Mouse (Mus musculus) embryonic facial prominence, embryonic 14.5 days (tissue): Measurements from ENCODE around the gene Tmtc2. TPM values are rescaled to one million over a fixed set of nuclear protein-coding genes. Genes with fewer than 3 reads are reported as not detected.

Experiments
- ATAC-seq: fragments of 200-750 bp; cut with Nextera tagmentation; 2 replicates; pipeline ENCODE4 v1.8.0; 2017; ENCODE audit warnings: low read depth, moderate number of reproducible peaks, moderate TSS enrichment
- DNase-seq: peaks from one replicate; pipeline ENCODE4 v3.0.0-alpha.2; 2015; ENCODE audit warnings: low spot score
- H3K27ac ChIP-seq: fragments of 300-500 bp; sonication (generic); replicated peaks from 2 replicates; pipeline ENCODE4 v1.5.1; 2014; ENCODE audit warnings: low read depth, mild to moderate bottlenecking, low read length, moderate library complexity
- H3K27me3 ChIP-seq: fragments of 300-500 bp; sonication (generic); replicated peaks from 2 replicates; pipeline ENCODE4 v1.6.1; 2014; ENCODE audit warnings: low read length; ENCODE audit not compliant: control insufficient read depth, insufficient read depth
- H3K36me3 ChIP-seq: fragments of 300-500 bp; sonication (generic); 2 replicates; pipeline ENCODE4 v1.6.1; 2014; ENCODE audit warnings: low read length, mixed read lengths; ENCODE audit not compliant: control insufficient read depth, insufficient read depth
- H3K4me1 ChIP-seq: fragments of 300-500 bp; sonication (generic); 2 replicates; pipeline ENCODE4 v1.6.1; 2014; ENCODE audit warnings: antibody characterized with exemption, low read length; ENCODE audit not compliant: control insufficient read depth, insufficient read depth
- H3K4me2 ChIP-seq: fragments of 300-500 bp; sonication (generic); 2 replicates; pipeline ENCODE4 v1.6.1; 2014; ENCODE audit warnings: low read depth, mild to moderate bottlenecking, low read length, moderate library complexity, mixed read lengths
- H3K4me3 ChIP-seq: fragments of 300-500 bp; sonication (generic); 2 replicates; pipeline ENCODE4 v1.5.1; 2014; ENCODE audit warnings: low read depth, mild to moderate bottlenecking, low read length
- H3K9ac ChIP-seq: fragments of 300-500 bp; sonication (generic); 2 replicates; pipeline ENCODE4 v1.6.1; 2014; ENCODE audit warnings: low read depth, mild to moderate bottlenecking, low read length, moderate library complexity, mixed read lengths
- H3K9me3 ChIP-seq: fragments of 300-500 bp; sonication (generic); 2 replicates; pipeline ENCODE4 v1.6.1; 2016; ENCODE audit warnings: low read length; ENCODE audit not compliant: control insufficient read depth
- WGBS: fragments of 180-500 bp; shearing (Covaris S2); extraction: QIAGEN DNeasy Blood & Tissue Kit; methylation state at CpG from one replicate; pipeline ENCODE4 v1.1.7; 2014; 5-methylcytosine and 5-hydroxymethylcytosine counted together
- polyA plus RNA-seq: library from polyadenylated mRNA; unstranded; fragments of >200 nt; fragmentation: Nextera tagmentation; extraction: Ambion mirVana; gene quantifications from 2 replicates; pipeline ENCODE4 v1.2.1, GENCODE M21; 2014

Gene Tmtc2
- polyA plus RNA-seq, 1 experiment from 2014 or later, result 9.4 TPM

DNA sequence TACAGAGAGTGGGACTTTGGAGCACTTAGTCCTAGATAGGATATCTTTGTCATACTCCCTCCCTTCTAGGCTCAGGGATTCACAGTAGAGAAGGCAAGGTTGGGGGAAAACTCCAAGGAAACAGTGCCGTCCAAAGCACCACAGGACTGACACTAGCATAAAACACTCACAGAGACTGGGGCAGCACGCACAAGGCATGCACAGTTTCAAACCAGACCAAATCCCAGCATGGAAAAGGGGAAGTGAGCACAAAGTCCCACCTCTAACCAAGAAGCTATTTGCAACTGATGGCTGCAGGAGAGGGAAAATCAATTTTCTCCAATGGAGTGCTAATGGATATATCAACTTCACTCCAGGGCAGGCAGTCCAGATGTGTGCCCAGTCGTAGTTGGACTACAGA lies 276.7 kb downstream of the Tmtc2 start:
- Histone ChIP-seq H3K36me3 (peaks cover 18% of the 10 kb centered on the region; the same call in 1 of the 2 replicates), H3K27ac (no peak overlapping the region), H3K4me1 (no peaks in the 10 kb centered on the region), H3K4me3 (no peak overlapping the region), H3K4me2 (no peak overlapping the region), H3K27me3 (no peaks in the 10 kb centered on the region), H3K9ac (no peak overlapping the region), H3K9me3 (no peaks in the 10 kb centered on the region)
- DNase-seq (no peak), ATAC-seq (no peak)
- 71% methylated on average over 3 of the region's 3 CpGs for WGBS

DNA sequence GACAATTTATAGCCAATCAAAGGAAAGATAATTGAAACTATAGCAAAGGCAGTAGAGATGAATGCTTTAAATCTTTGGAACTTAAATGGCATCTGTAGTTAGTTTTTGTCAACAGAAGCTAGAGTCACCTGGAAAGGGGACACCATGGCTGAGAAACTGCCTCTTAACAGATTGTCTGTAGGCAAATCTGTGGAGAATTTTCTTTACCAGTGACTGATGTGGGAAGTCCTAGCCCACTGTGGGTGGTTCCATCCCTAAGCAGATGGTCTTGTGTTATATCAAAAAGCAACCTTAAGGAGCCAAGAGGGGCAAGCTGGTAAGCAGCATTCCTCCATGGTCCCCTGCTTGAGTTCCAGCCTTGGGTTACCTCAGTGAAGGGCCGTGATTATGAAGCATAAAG lies 281.3 kb downstream of the Tmtc2 start:
- 83% methylated on average over 1 of the region's 1 CpGs for WGBS
- DNase-seq (no peak), ATAC-seq (no peak)
- Histone ChIP-seq H3K4me3 (no peak overlapping the region), H3K4me1 (no peaks in the 10 kb centered on the region), H3K27me3 (no peaks in the 10 kb centered on the region), H3K36me3 (no peaks in the 10 kb centered on the region), H3K9ac (no peak overlapping the region), H3K4me2 (no peak overlapping the region), H3K27ac (no peak overlapping the region), H3K9me3 (no peaks in the 10 kb centered on the region)

- WGBS, result 67% methylated on average over 2 of the region's 2 CpGs
Measured at GRCm38 (mm10) chr10:105288472-105288871, 285.8 kb downstream of the Tmtc2 start.

DNA sequence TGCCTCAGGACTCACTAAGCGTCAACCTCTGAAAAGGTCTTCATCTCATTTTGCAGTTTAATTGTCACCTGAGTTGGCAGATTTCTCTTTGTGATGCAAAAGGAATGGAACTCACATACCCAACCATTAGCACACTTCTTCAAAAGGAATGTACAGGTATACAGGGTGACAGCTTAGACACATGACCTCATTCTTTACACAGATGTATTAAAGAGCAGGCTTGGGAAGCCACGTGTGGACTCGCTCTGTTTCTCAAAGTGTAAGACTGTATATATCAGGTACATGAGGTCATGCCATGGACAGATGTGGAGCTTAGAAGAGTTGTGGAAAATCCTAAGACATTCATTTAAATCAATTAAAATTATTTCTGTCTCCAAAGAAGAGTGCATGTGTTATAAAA lies 286.7 kb downstream of the Tmtc2 start:
- Histone ChIP-seq H3K36me3 (no peaks in the 10 kb centered on the region), H3K27ac (no peak overlapping the region), H3K4me1 (peaks cover 4% of the 10 kb centered on the region), H3K4me3 (no peak overlapping the region), H3K9ac (no peak overlapping the region), H3K4me2 (no peak overlapping the region), H3K27me3 (no peaks in the 10 kb centered on the region), H3K9me3 (no peaks in the 10 kb centered on the region)
- ATAC-seq, result no peak
- no peak for DNase-seq
- WGBS, result 65% methylated on average over 3 of the region's 3 CpGs

More at GRCm38 (mm10) chr10:105288472-105288871, 285.8 kb downstream of the Tmtc2 start:
- no peak for ATAC-seq
- no peak overlapping the region for H3K9ac ChIP-seq
- DNase-seq, result no peak
- no peak overlapping the region for H3K4me3 ChIP-seq
- peaks cover 4% of the 10 kb centered on the region for H3K4me1 ChIP-seq
- no peaks in the 10 kb centered on the region for H3K9me3 ChIP-seq
- no peak overlapping the region for H3K4me2 ChIP-seq
- H3K27me3 ChIP-seq, result no peaks in the 10 kb centered on the region
- no peaks in the 10 kb centered on the region for H3K36me3 ChIP-seq
- no peak overlapping the region for H3K27ac ChIP-seq

GRCm38 (mm10) chr10:105287064-105287463 lies 287.2 kb downstream of the Tmtc2 start:
- ATAC-seq (no peak), DNase-seq (peak; percentile 51)
- H3K4me3 ChIP-seq, result no peak overlapping the region
- H3K9me3 ChIP-seq, result no peaks in the 10 kb centered on the region
- no peaks in the 10 kb centered on the region for H3K36me3 ChIP-seq
- no peak overlapping the region for H3K27ac ChIP-seq
- no peak overlapping the region for H3K9ac ChIP-seq
- 73% methylated on average over 7 of the region's 7 CpGs for WGBS
- H3K27me3 ChIP-seq, result no peaks in the 10 kb centered on the region
- no peak overlapping the region for H3K4me2 ChIP-seq
- peaks cover 4% of the 10 kb centered on the region for H3K4me1 ChIP-seq

GRCm38 (mm10) chr10:105286221-105286620 lies 288.0 kb downstream of the Tmtc2 start:
- no peak overlapping the region for H3K4me2 ChIP-seq

GRCm38 (mm10) chr10:105284171-105284570 lies 290.1 kb downstream of the Tmtc2 start:
- Histone ChIP-seq H3K4me2 (no peak overlapping the region), H3K4me1 (peaks cover 4% of the 10 kb centered on the region), H3K9me3 (no peaks in the 10 kb centered on the region), H3K27me3 (no peaks in the 10 kb centered on the region), H3K27ac (no peak overlapping the region), H3K9ac (no peak overlapping the region), H3K4me3 (no peak overlapping the region), H3K36me3 (no peaks in the 10 kb centered on the region)
- DNase-seq (peak; percentile 83), ATAC-seq (peak; percentile 48; the same call in 1 of the 2 replicates)
- 37% methylated on average over 6 of the region's 6 CpGs for WGBS

More at GRCm38 (mm10) chr10:105286221-105286620, 288.0 kb downstream of the Tmtc2 start:
- H3K4me1 ChIP-seq, result peaks cover 4% of the 10 kb centered on the region
- H3K9me3 ChIP-seq, result no peaks in the 10 kb centered on the region
- no peaks in the 10 kb centered on the region for H3K36me3 ChIP-seq
- ATAC-seq (no peak), DNase-seq (no peak)
- H3K4me3 ChIP-seq, result no peak overlapping the region
- 85% methylated on average over 2 of the region's 2 CpGs for WGBS
- no peak overlapping the region for H3K9ac ChIP-seq
- H3K27me3 ChIP-seq, result no peaks in the 10 kb centered on the region
- no peak overlapping the region for H3K27ac ChIP-seq

DNA sequence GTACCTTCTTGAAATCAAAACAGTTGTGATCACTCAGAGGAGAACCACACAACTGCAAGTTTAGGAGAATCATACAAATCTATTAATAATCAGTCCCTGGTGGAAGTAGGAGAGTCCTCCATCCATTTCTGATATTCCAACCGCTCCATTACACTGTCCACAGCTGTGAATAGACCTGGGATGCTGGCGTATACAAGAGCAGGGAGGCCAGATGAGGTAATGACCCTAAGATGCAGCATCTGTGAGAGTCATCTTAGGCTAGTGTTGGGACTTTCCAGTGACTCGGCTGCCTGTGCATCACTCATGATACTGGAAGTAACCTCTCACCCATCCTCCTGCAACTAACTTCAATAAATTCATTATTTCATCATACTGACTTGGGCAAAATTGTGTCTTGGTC lies 293.3 kb downstream of the Tmtc2 start:
- Histone ChIP-seq H3K4me3 (no peak overlapping the region), H3K27ac (no peak overlapping the region), H3K27me3 (no peaks in the 10 kb centered on the region), H3K9me3 (no peaks in the 10 kb centered on the region), H3K4me1 (peaks cover 4% of the 10 kb centered on the region), H3K4me2 (no peak overlapping the region), H3K36me3 (no peaks in the 10 kb centered on the region), H3K9ac (no peak overlapping the region)
- WGBS, result 77% methylated on average over 3 of the region's 3 CpGs
- ATAC-seq (no peak), DNase-seq (no peak)

DNA sequence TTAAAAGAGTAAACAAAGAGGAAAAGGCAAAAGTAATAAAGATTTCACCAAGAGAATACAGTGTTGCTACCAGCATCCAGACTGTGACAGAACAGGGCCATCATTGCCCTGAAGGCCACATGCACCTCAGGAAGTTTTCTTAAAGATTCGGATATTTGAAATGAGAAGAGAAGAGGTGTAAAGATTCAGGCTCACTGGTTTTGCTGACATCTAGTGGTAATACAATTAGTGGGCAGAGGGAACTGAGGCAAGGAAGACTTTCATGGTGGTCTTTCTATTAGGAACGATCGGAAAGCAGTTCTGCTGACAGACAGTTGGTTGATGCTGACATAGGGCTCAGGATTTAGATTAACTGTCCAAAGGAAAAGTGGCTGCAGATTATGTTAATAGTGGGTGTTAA lies 314.2 kb downstream of the Tmtc2 start:
- Histone ChIP-seq H3K27ac (no peak overlapping the region), H3K4me3 (no peak overlapping the region), H3K9me3 (no peaks in the 10 kb centered on the region), H3K9ac (no peak overlapping the region), H3K36me3 (no peaks in the 10 kb centered on the region), H3K27me3 (no peaks in the 10 kb centered on the region), H3K4me1 (no peaks in the 10 kb centered on the region), H3K4me2 (no peak overlapping the region)
- ATAC-seq (no peak), DNase-seq (no peak)
- 59% methylated on average over 3 of the region's 3 CpGs for WGBS
